Mouse (Mus musculus) hindlimb bud, embryonic 11.5 days (tissue): ENCODE data around the gene Ednrb.
"Not testable (repeated sequence)": the region's sequence is repeated elsewhere in the genome, so short reads cannot be mapped to it uniquely, and the experiment has no call there.

Experiments
- DNase-seq: peaks from one replicate; pipeline ENCODE4 v3.0.0-alpha.2; 2012; ENCODE audit warnings: low read depth, low spot score; ENCODE audit errors: extremely low spot score

Ednrb gene

GRCm38 (mm10) chr14:103823501-103823900, 20.7 kb downstream of the Ednrb start:
- no peak for DNase-seq

GRCm38 (mm10) chr14:103822590-103822989, 21.6 kb downstream of the Ednrb start:
- no peak for DNase-seq

- DNase-seq = no peak
Observed at GRCm38 (mm10) chr14:103816637-103817308, 27.4 kb downstream of the Ednrb start.

DNA sequence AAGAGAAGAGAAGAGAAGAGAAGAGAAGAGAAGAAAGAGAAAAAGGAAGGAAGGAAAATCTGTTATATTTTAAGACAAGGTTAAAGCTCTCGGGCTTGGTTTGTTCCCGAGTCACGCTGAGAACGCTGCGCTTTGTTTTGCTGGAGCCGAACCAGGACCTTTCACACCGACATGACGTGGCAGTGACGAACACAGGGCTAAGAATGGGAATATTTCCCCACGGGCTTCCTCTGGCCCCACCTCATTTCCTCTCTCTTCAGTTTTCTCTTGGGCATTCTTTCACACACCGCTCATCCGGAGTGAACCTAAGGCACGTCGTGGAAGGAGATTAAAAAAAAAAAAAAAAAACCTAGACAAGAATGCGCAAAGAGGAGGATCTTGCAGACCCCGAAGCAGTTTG, 28.7 kb downstream of the Ednrb start:
- DNase-seq = no peak

DNA sequence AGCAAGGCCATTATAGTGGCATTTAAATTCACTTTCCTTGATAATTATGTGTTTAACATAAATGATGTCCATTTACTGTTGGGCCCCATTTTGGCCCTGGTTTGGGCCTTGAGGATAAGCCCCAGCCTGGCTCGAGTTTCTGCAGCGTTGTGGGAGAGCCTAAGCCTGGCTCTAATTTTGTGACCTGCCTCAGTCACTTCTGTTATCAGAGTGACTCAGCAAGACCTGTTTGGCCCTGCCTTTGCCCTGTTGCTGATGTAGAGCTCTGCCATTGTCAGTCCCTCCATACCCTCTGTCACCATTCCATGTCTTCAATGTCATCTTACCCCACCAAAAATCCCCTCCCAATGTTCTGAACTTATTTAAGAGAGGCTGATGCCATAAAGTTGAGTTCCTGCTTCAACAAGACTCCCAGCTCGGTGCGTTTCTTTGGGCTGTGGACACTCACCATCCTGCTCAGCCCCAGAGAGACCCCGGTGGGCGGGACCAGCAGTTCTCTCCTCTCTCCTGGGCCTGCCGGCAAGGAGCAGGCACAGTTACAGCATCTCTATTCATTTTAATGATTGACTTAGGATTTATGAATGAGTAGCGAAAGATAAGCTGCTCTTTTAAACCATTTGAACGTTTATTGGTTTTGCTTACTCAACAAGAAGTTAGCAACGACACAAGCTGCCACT, 30.0 kb downstream of the Ednrb start:
- no peak for DNase-seq

DNA sequence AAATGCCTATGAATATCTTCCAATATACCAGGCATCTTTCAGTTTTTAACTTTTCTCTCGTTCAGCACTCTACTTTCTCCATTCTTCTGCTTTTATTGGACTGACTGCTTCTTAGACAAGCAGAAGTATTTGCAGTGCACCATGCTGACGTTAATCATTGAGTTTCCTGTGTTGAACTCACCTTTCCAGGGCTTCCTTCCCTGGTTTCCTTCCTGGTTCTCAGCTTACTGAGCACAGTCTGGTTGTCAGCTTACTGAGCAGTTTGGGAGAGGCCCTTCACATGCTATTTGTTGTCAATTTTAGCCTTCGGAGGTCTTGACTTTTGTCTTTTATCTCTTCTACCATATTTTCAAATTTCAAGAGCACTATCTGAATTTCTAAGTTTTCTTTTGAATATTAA, 31.0 kb downstream of the Ednrb start:
- DNase-seq = no peak

GRCm38 (mm10) chr14:103811291-103811690, 32.9 kb downstream of the Ednrb start:
- DNase-seq = no peak

- no peak for DNase-seq
Observed at GRCm38 (mm10) chr14:103803907-103804659, 40.1 kb downstream of the Ednrb start.

DNA sequence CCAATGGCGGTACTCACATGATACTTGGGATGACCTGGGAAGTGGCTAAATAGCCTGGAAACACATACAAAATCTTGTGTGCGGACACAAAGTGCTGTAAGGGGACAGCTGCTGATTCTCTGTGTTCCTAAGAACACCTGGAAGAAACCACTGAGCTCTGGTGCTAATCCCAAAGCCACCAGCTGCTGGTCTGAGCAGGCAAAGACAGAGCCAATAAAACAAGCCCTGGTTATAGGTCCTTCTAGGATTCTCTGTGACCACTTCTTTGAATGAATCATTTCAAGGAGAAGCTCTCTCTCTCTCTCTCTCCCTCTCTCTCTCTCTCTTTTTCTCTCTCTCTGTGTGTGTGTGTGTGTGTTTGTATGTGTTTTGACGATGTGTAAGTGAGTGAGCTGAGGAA, 47.1 kb downstream of the Ednrb start:
- DNase-seq = no peak

GRCm38 (mm10) chr14:103795591-103795990, 48.6 kb downstream of the Ednrb start:
- no peak for DNase-seq

DNA sequence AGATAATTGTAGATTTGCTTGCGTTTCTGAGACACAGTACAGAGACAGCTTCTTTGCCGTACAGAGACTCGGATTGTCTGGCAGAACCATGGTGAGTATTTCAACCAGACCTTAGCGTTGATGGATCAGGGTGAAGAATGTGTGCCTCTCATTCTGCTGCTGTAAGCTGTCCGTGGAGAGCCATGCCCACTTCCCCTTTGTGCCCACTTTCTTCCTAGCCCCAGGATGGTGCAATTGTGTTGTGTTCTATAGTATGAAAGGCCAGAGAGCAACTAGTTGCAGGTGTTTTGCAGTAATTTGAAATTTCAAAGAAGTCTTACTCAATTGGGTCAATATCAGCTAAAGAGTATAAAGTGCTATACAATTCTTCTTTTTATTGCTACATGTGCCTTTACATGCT, 50.8 kb downstream of the Ednrb start:
- DNase-seq = no peak

GRCm38 (mm10) chr14:103792726-103793125, 51.5 kb downstream of the Ednrb start:
- no peak for DNase-seq

DNA sequence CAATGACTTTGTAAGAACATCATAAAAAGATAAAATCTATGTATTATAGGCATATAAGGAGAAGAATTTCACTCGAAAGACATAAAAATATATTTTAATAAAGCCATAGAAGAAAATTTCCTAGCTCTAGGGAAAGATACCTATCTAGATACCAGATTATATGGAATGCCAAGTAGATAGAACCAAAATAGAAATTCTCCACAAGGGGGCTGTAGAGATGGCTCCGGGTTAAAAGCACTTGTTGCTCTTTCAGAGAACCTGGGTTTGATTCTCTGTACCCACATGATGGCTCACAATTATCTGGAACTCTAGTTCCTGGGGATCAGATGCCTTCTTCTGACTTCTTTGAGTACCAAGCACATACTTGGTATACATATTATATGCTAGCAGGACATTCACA, 56.7 kb downstream of the Ednrb start:
- no peak for DNase-seq

GRCm38 (mm10) chr14:103785096-103785965, 58.9 kb downstream of the Ednrb start:
- no peak for DNase-seq

DNA sequence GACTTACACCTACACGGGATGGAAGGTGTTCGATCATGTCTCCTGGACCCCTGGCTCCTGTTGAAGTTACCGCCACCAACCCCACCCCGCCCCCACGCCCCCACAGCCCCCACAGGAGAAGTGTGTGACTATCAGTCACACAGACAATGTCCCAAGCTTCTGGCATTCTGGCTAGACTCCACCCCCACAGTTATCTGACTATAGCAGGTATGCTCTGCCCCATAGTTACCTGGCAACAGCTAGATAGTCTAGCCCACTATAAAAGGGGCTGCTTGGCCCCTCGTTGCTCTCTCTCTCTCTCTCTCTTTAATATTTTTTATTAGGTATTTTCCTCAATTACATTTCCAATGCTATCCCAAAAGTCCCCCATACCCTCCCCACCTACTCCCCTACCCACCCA, 63.9 kb downstream of the Ednrb start:
- DNase-seq = not testable (repeated sequence)

DNA sequence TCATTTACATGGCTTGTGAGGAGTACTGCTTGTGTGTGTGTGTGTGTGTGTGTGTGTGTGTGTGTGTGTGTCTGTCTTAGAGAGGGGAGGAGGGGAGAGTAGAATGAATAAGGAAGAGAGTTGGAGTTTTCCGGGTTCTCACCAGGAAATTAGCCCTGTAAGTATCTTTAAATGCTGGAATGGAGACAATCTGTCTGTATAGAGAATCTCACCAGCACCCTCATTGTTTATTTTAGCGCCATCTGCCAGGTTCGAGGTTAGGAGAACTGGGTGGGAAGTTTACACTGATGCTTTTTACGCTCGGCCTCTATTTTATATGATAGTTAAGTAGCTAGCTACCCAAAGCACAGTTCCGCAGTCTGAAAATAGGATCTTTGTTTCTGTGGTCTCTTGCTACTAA, 64.9 kb downstream of the Ednrb start:
- no peak for DNase-seq

DNA sequence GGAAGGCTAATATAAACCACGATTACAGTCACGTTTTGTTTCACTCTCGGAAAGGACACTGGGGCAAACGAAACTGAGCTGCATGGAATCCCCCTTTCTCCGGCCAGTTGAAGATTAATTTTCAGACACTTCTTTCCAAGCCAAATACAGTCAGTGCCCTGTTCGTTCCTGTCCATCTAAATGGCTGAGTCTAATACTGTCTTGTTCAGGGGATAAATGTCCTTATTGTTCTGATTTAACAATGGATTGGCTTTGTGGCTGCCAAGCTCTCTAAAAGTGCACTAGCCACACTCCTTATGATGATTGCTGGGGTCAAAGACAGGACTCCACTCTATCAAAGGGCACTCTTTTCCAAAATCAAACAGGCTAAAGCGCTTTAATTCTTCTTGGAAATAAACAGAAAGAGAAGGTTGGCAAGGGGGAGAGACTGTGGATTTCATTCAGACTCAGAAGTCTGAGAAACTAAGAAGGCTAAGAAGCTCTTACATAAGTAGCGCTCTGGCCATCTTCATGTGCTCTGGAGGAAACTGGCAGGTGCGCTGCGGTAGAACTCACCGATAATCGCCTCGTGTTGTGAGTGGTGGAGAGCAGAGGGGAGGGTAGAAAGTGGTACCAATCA, 65.6 kb downstream of the Ednrb start:
- DNase-seq = no peak

DNA sequence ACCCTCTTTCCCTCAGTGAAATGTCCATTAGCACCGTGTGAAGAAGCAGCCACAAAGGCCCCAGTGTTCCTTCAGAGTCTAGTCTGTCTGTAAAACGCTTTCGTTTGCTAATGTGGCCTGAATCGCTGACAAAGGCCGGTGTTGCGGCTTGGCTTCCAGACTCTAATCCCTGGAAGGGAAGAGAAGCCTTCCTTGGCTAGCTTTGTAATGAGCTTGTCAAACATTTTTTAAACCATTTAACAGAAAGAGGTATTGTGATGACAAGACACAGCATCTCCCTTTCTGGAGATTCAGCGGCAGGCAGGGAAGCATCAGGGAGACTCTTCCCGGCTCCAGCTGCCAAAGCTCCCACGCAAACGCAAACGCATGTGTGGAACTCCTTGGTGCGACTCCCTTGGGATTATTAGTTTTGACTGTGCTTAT, 66.2 kb downstream of the Ednrb start:
- DNase-seq = no peak

- no peak for DNase-seq
Observed at GRCm38 (mm10) chr14:103777386-103777785, 66.8 kb downstream of the Ednrb start.

- no peak for DNase-seq
Observed at GRCm38 (mm10) chr14:103769319-103770245, 74.6 kb downstream of the Ednrb start.
